Mouse (Mus musculus): ENCODE results near the gene Dnajc12. TPM values are rescaled to one million over a fixed set of nuclear protein-coding genes. Genes with fewer than 3 reads are reported as not detected.
A peak's percentile ranks its signal among the peaks of the same experiment; 100 is the strongest.

The Dnajc12 gene
- total RNA-seq (2021) (10 to 100 TPM; 11.6 to 13.5 TPM), polyA plus RNA-seq (2012; rRNA removed) (3.5 and 3.9 TPM in 2 replicates)
- long read RNA-seq, transcript Dnajc12-201 (5 exons, 3,025 nt), result major isoform, 10 of 10 reads
- long read RNA-seq, partial matches to known transcripts, result 0 of 10 reads
- long read RNA-seq, other reads (novel, unspliced or antisense), result 0 of 10 reads

DNA sequence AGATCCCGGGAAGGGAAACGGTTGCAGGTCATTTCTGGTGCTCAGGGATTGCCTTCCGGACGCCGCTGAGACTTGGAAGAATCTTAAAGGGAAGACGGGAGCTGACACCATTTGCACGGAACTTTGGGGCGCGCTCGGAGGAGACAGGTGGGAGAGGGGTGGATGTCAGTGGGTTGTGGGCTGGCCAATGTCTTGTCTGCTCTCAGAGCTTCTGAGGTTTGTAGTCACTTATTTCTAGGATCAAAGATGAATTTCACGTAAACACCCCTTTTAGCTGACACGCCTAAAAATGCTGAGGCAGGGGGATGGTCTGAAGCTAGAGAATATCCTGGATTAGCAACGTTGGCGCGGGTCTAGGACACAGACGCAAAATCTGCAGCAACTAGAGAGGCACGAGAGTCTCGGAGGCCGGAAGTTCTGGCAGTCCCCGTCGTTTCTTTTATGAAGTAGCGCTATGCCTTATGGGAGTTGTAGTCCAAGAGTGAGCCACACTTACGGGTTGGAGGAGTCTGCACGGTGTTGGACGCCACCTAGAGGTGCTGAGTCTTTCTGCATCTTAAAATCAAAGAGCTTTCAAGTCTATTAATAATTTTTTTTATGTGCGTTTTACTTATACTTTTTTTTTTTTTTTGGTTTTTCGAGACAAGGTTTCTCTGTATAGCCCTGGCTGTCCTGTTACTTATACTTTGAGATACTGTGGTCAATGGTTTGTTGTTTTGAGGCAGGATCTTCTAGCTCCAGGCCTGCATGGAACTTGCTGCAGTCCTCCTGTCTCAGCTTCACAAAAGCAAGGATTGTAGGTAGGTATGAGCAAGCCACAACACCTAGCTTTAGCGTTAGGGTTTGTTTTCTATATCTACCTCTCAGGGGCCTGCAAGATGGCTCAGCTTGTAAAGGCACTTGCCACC is at the start of gene Dnajc12:
Gene Dnajc12, plus strand, starts transcription at position 72 of the 908 bp plus-strand sequence.
- DNase-seq, result peak; percentile 69 to 82
- Histone ChIP-seq H3K27me3 (ENCODE audit: control insufficient read depth, insufficient read depth, low read length) (no peaks in the 10 kb centered on the region), H3K9ac (ENCODE audit: low read depth, low read length) (peak within 1 kb of the TSS; percentile 62), H3K36me3 (ENCODE audit: control insufficient read depth, insufficient read depth, low read length) (no peaks in the 10 kb centered on the region), H3K27ac (peak within 1 kb of the TSS; percentile 72), H3K4me3 (peak within 1 kb of the TSS; percentile 68), H3K4me1 (ENCODE audit: control insufficient read depth, insufficient read depth, low read length) (peaks cover 4% of the 10 kb centered on the region; the same call in 1 of the 2 replicates), H3K79me2 (replicated peaks; ENCODE audit: control insufficient read depth, insufficient read depth, low read length) (no peaks in the 10 kb centered on the region)
- TF ChIP-seq CTCF (IDR thresholded peaks at IDR 0.05) (peak; percentile 84), POLR2A (IDR thresholded peaks at IDR 0.05; ENCODE audit: insufficient read depth, low read depth, low read length) (peak; percentile 98), EP300 (IDR thresholded peaks at IDR 0.05; ENCODE audit: insufficient read depth, low read depth, low read length) (peak; percentile 71; the same call in 1 of the 2 replicates)
- intact Hi-C loops (cut with DNase I), result loop anchor here (2.0 to 10.0 kb wide), 3 partner anchors 46 to 358 kb away; partner anchors contain the start of genes Herc4, Hnrnph3 and Pbld2
- under 1% methylated on average over 28 of the region's 28 CpGs for WGBS

DNA sequence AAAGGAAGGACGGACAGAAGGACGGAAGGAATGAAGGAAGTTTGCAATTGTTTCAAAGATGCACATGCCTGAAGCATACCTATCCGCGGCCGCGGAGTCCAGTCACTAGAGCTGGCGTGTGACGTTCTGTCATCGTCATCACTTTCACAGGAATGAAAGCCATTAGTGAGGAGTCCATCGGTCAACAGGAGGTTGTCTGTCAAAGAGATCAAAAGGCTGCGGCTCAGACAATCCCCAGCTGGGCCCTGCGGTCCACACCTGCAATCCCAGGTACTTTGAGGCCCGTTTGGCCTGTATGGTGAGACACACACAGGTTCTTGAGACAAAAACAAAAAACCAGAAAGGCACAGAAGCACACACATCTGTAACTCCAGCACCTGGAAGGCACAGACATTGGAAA is 45.3 kb upstream of the Dnajc12 start:
- DNase-seq, result no peak
- Histone ChIP-seq H3K79me2 (replicated peaks; ENCODE audit: control insufficient read depth, insufficient read depth, low read length) (no peaks in the 10 kb centered on the region), H3K4me3 (peak overlapping the region; percentile 70; the same call in 1 of the 2 replicates), H3K36me3 (ENCODE audit: control insufficient read depth, insufficient read depth, low read length) (peaks cover 8% of the 10 kb centered on the region), H3K27ac (no peak overlapping the region), H3K9ac (ENCODE audit: low read depth, low read length) (no peak overlapping the region), H3K4me1 (ENCODE audit: control insufficient read depth, insufficient read depth, low read length) (peaks cover 3% of the 10 kb centered on the region; the same call in 1 of the 2 replicates), H3K27me3 (ENCODE audit: control insufficient read depth, insufficient read depth, low read length) (no peaks in the 10 kb centered on the region)
- intact Hi-C loops (cut with DNase I), result loop anchor here (5.0 kb wide), 1 partner anchor 315 kb away; the partner anchor contains the start of genes Hnrnph3 and Pbld2
- 73% methylated on average over 13 of the region's 13 CpGs for WGBS
- TF ChIP-seq POLR2A (IDR thresholded peaks at IDR 0.05; ENCODE audit: insufficient read depth, low read depth, low read length) (no peak), EP300 (IDR thresholded peaks at IDR 0.05; ENCODE audit: insufficient read depth, low read depth, low read length) (no peak), CTCF (IDR thresholded peaks at IDR 0.05) (no peak)

DNA sequence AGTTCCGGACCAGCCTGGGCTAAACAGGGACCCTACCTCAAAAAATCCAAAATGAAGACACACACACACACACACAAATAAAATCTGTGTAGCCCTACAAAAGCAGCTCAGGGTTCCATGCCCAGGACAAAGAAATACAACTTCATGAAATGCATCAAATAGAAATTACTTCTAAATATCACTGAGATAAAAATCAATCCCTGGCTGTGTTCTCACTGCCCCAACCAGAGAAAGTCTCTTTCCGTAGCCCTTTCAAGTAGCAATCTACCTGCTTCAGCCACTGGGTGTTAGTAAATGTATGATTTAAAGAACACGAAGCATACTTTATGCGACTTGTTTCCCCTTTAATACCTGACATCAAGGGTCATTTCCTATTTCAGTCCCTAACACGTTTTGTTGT is 44.9 kb upstream of the Dnajc12 start:
- TF ChIP-seq POLR2A (IDR thresholded peaks at IDR 0.05; ENCODE audit: insufficient read depth, low read depth, low read length), result no peak
- TF ChIP-seq CTCF (IDR thresholded peaks at IDR 0.05), result no peak
- H3K9ac ChIP-seq (ENCODE audit: low read depth, low read length), result no peak overlapping the region; the same call in 1 of the 2 replicates
- peaks cover 8% of the 10 kb centered on the region for H3K36me3 ChIP-seq (ENCODE audit: control insufficient read depth, insufficient read depth, low read length)
- H3K79me2 ChIP-seq (replicated peaks; ENCODE audit: control insufficient read depth, insufficient read depth, low read length), result no peaks in the 10 kb centered on the region
- H3K27ac ChIP-seq, result no peak overlapping the region
- 30% methylated on average over 5 of the region's 5 CpGs for WGBS
- H3K27me3 ChIP-seq (ENCODE audit: control insufficient read depth, insufficient read depth, low read length), result no peaks in the 10 kb centered on the region
- intact Hi-C loops (cut with DNase I), result loop anchor here (5.0 kb wide), 1 partner anchor 315 kb away; the partner anchor contains the start of genes Hnrnph3 and Pbld2
- no peak for DNase-seq
- peak overlapping the region; percentile 70 for H3K4me3 ChIP-seq
- peaks cover 3% of the 10 kb centered on the region; the same call in 1 of the 2 replicates for H3K4me1 ChIP-seq (ENCODE audit: control insufficient read depth, insufficient read depth, low read length)

DNA sequence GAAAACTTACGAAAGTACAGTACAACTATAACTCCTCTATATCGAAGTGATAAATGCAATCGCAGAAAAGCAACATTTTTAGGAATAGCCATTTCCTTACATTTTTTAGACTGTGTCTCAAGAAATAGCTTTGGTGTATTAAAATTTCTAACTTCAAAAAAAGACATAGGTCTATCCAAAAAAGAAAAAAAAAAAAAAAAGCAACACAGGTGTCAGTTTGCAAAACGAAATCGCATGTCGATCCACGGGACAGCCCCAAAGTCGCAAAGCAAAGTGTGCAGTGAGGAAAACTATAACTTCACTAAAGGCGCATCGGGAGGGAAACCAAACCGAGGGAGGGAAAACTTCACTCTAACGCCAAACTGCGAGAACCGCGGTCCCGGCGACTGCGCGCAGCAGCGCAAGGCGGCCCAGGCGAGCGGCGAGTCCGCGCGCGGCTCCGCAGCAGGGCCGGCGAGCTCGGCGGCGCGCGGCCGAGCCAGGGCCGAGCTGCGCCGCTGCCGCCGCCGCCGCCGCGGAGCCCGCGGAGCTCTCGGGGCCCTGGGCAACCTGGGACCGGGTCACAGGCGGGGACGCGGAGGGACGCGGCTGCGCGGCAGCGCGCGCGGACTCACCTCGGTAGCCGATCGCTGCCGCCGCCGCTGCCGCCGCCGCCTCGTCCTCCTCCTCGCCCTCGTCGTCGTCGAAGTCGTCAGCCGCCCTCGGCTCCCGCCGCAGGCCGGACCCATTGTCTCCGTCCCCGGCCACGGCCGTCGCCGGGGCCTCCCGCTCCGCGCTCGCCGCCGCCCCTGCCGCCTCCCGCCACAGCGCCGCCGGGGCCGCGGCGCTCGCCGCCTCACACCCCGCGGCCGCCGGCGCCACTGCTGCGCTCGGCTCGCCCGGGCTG is 44.0 kb upstream of the Dnajc12 start:
- H3K36me3 ChIP-seq (ENCODE audit: control insufficient read depth, insufficient read depth, low read length), result peaks cover 8% of the 10 kb centered on the region
- peak overlapping the region; percentile 94 for H3K27ac ChIP-seq
- peak overlapping the region; percentile 99 for H3K9ac ChIP-seq (ENCODE audit: low read depth, low read length)
- TF ChIP-seq CTCF (IDR thresholded peaks at IDR 0.05) (no peak), POLR2A (IDR thresholded peaks at IDR 0.05; ENCODE audit: insufficient read depth, low read depth, low read length) (no peak), EP300 (IDR thresholded peaks at IDR 0.05; ENCODE audit: insufficient read depth, low read depth, low read length) (no peak)
- intact Hi-C loops (cut with DNase I), result loop anchor here (2.0 to 5.0 kb wide), 3 partner anchors 39 to 316 kb away; partner anchors contain the start of genes Hnrnph3 and Pbld2
- no peaks in the 10 kb centered on the region for H3K27me3 ChIP-seq (ENCODE audit: control insufficient read depth, insufficient read depth, low read length)
- H3K4me1 ChIP-seq (ENCODE audit: control insufficient read depth, insufficient read depth, low read length), result peaks cover 3% of the 10 kb centered on the region; the same call in 1 of the 2 replicates
- WGBS, result 3% methylated on average over 100 of the region's 113 CpGs
- peak overlapping the region; percentile 70 for H3K4me3 ChIP-seq
- H3K79me2 ChIP-seq (replicated peaks; ENCODE audit: control insufficient read depth, insufficient read depth, low read length), result no peaks in the 10 kb centered on the region
- DNase-seq, result peak in 1 of 2 experiments; percentile 79
